Mouse (Mus musculus) induced T-regulatory cell, adult 2 months (primary cell): Measurements from ENCODE around the gene Rims1.

Source experiments
- DNase-seq: peaks from one replicate; pipeline ENCODE4 v3.0.0-alpha.2; 2012; ENCODE audit warnings: low read depth

Rims1 gene

GRCm38 (mm10) chr1:22248898-22249386 lies 556.9 kb downstream of the Rims1 start:
- no peak for DNase-seq

GRCm38 (mm10) chr1:22245748-22246147 lies 560.0 kb downstream of the Rims1 start:
- DNase-seq: no peak
